Mouse (Mus musculus): ENCODE measurements around the gene Spsb1.
A peak's percentile ranks its signal among the peaks of the same experiment; 100 is the strongest.

The Spsb1 gene

DNA sequence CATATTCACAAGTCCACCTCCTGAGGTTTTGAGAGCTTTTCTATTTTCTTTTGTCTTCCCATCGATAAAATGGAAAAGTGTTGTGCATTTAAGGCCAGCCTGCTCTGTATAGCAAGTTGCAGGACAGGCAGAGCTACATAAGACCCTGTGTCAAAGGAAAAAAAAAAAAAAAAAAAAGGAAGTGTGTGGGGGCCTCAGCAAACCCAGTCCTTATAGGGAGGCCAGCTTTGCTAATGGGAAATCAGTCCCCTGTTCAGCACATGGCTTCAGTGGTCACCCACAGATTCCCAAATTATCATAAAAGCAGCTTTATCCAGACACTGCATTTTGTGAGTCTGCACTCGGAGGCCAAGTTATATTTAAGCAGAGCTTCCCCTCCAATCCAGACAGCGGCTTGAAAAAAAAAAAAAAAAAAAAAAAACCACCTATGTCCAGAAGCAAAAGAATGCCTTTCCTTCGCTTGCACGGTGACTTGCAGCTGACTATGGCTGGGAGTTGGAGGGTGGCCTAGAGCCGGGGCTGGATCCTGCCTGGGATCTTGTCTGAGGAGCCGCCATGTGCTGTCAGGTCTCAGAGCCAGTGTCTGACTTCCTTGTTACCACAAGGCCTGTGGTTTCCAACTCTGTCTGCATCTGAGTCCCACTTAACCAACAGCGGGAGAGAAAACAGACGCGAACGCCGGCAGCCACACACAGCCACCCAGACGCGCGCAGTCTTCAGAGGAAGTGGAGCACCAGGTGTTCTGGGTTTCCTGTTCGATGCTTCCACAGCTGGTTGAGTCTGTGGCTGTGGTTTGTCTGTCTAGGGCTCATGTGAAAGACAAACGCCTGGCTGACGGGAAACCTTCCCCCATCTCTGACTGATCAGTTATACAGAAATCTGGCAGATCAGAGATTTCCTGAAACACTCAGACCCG lies 98.7 kb downstream of the Spsb1 start:
- no peak for DNase-seq (ENCODE audit: low spot score)

DNA sequence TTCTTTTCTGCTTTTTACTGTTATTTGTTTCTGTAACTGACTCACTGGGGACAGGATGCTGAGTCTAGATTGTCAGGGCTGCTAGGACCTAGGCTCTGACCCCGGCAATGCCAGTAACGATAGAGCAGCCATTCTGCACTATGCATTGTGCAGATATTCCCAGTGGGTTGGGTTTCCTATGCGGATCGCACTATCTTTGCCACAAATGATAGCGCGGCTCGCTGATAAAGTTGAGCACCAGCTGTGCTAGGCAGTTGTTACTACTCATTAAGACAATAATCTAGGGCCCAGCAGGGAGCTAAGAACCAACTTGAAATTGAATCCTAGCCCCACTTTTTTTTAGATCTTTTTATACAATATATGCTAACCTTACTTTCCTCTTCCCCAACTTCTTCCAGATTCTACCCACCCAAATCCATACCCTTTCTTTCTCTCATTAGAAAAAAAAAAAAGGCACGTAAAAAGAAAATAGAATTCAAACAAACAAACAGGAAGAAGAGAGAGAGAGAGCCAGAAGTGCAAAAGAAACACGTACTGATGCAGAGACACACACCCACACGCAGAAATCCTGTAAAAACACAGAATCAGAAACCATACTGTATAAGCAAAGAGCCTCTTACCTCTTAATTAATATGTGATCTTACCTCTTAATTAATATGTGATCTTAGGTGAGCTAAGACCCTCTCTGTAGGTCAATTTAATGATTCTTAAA lies 99.5 kb downstream of the Spsb1 start:
- DNase-seq (ENCODE audit: low spot score) = no peak

DNA sequence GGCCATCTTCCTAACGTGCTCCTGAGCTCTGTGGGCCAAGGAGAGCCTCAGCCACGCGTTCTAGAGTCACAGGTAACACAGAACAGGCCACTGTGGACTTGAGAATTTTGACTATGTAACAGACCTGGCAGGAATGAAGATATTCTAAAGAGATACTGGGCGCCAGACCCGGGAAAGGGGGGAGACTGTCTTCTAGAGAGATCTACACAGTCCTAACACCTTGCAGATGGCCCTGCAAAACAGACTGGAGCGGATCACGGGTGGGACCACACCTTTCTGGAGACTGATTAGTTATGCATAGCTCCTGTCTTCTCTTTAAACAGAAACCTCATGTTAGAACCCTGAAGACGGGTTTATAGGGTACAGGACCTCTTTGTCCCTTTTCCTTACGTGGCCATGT lies 100.1 kb downstream of the Spsb1 start:
- no peak for DNase-seq (ENCODE audit: low spot score)

DNA sequence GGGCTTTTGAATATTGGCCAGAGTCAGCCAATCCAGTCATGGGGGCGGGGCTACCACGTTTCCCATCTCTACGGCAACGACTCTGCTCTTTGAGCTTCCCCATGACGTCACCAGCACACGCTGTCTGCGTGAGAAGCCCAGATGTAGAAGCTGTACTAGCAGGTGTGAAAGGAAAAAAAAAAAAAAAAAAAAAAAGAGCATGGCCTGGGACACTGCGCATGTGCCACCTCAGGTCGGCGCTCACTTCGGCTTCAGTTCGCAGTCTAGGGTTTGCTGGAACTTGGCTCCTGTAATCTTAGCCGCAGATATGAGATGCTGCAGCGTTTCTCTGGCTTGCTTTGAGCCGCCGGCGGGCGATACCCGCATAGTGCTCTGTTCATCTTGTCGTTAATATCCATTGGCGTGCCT lies 100.5 kb downstream of the Spsb1 start:
- peak; percentile 94 for DNase-seq (ENCODE audit: low spot score)

DNA sequence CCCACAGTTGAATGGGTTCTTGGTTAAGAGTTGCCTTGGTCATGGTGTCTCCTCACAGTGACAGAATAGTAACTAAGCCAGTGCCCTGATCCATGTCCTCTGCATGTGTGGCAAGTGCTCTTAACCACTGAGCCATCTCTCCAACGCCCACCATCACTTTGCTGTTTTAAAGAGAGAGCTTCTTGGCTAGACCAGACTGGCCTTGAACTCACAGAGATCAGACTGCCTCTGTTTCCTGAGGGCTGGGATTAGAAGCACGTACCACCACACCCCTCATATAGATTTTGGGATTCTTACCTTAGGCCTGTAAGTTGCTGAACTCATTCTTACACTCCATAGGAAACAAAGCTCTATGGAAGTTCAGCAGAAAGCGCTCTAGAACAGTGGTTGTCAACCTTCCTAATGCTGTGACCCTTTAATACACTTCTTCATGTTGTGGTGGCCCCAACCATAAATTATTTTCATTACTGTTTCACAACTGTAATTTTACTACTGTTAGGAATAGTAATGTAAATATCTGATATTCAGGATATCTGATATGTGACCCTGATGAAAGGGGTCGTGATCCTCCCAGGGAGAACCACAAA lies 101.1 kb downstream of the Spsb1 start:
- DNase-seq (ENCODE audit: low spot score) = no peak

GRCm38 (mm10) chr4:149851554-149851953 lies 103.3 kb downstream of the Spsb1 start:
- no peak for DNase-seq (ENCODE audit: low spot score)

DNA sequence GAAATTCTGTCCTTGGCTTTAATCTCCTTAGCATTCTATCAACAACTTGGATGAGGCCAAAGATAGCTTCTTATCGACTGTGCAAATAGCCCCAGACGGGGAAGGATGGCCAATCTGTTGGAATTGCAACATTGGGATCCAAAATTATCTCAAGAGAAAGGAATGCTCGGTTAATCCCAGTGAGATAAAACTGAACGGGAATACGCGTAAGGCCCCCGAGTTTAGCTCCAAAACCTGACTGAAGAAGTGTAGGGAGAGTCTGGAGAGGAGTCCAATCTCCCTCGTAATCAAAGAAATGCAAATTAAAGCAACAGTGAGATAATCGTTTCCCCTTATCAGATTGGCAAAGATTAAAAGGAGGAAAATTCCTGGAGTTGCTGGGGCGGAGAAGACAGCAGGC lies 104.2 kb downstream of the Spsb1 start:
- DNase-seq (ENCODE audit: low spot score) = no peak

- DNase-seq (ENCODE audit: low spot score) = no peak
Observed at GRCm38 (mm10) chr4:149850045-149850444, 104.8 kb downstream of the Spsb1 start.

GRCm38 (mm10) chr4:149849035-149849434 lies 105.8 kb downstream of the Spsb1 start:
- DNase-seq (ENCODE audit: low spot score) = no peak

DNA sequence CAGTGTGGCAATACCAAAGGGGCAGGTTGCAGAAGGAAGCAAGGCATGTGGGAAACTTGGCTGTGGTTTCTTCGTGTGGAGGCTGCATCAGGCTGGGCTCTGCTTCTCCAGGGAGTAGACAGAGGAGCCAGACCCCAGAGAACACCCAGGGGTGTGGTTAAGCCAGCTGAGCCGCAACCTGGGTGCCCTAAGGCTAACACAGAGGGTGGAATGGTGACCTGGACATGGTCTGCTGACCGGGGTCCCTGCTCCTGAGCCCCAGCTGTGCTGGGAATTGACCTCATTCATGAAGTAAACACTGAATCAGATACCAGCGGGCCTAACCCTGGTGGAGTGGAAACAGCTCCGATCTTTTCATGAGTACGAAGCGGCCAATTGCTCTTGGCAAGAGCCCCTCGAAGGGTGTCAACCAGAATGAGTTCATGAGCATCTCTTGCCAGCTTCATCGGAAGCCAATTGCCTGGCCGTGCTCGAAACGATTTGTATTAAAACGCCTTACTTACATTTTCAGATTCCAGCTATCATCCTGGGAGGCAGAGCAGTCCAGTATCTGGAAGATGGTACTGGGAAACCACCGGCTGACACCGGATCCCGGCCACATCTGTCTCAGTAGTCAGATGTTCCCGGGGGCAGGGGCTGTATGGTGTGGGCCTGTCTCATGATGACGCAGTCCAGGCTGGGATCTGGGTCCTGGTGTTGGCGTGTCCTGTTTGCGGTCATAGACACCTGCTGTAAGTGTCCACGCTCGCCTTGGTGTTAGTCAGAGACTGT lies 107.8 kb downstream of the Spsb1 start:
- no peak for DNase-seq (ENCODE audit: low spot score)
